Mouse (Mus musculus): ENCODE measurements around the gene Sema4b. TPM values are rescaled to one million over a fixed set of nuclear protein-coding genes. Genes with fewer than 3 reads are reported as not detected.

Gene Sema4b
- polyA plus RNA-seq (2015; fragmentation: Illumina TruSeq; extraction: RNeasy Lipid Tissue Mini Kit (QIAGEN cat#74804); ENCODE audit: insufficient read depth, low read depth, low replicate concordance), result 2.1 TPM

DNA sequence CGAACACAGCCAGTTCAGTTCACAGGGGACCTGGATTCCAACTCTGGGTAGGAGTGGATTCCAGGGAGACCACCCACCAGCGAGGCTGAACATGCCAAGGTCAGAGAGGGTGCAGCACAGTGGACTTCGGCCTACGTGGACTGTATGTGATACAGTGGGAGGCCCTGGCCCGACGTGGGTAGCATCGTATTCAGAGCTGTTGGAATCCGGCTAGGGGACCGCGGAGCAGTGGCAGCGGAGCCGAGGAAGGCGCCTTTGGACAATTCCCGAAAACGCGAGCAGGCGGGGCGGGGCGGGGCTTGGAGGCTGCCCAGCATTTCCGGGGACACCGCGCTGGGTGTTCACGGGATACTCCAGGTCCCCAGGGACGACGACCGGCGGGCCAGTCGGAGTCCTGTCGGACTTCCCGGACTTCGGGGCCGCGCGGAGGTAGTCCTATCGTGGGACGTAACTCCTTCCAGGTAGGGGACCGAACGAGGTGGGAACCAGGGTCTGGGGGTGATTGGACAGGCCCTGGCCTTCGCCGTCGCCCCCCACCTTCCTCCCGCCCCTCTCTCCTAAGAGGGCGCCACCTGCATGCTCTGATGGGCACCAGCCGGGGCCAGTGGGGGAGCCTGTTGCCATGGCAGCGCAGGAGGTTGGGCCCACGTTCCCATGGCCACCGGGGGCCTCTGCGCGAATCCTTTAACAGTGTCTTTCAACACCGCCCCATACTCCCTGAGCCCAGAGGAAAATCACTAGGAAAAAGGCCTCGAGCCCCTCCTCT lies at the start of gene Sema4b:
Sema4b (plus strand) TSS at position 311 of the 766 bp plus-strand sequence.

DNA sequence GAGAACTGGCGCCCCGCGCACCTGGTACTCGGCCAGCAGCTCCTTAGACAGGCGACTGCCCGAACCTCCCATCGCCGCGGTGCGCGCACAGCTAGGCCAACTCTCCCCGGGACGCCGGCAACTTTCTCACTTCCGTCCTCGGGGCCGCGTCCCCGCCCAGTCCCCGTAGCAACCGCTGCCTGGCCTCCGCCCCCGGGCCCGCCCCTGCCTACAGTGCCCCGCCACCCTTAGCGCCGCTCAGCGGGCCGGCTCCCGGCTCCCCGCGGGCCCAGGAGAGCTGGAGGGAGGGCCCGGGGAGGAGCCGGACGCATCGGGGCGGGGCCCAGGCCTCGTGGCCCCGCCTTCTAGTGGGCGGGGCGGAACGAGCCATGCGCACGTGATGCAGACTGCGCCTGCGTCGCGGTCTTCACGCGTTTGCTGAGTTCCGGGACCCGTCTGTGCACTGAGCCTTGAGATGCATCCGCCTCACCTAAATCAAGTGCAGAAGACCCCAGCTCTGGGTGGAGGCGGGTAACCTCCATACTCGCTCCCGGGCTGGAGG lies 45.9 kb downstream of the Sema4b start, which contains the start of the genes Cib1 and Gdpgp1:
Cib1 (minus strand) TSS at position 325 of the 541 bp plus-strand sequence.
Gdpgp1 (plus strand) TSS at position 377 of the 541 bp plus-strand sequence.

GRCm38 (mm10) chr7:80246148-80246721 lies 59.6 kb downstream of the Sema4b start, which contains the start of gene Ttll13:
Ttll13 (plus strand) TSS chr7:80246376.

GRCm38 (mm10) chr7:80260625-80261371 lies 74.2 kb downstream of the Sema4b start, which contains the start of gene Ngrn:
Ngrn (plus strand) TSS chr7:80261215.

DNA sequence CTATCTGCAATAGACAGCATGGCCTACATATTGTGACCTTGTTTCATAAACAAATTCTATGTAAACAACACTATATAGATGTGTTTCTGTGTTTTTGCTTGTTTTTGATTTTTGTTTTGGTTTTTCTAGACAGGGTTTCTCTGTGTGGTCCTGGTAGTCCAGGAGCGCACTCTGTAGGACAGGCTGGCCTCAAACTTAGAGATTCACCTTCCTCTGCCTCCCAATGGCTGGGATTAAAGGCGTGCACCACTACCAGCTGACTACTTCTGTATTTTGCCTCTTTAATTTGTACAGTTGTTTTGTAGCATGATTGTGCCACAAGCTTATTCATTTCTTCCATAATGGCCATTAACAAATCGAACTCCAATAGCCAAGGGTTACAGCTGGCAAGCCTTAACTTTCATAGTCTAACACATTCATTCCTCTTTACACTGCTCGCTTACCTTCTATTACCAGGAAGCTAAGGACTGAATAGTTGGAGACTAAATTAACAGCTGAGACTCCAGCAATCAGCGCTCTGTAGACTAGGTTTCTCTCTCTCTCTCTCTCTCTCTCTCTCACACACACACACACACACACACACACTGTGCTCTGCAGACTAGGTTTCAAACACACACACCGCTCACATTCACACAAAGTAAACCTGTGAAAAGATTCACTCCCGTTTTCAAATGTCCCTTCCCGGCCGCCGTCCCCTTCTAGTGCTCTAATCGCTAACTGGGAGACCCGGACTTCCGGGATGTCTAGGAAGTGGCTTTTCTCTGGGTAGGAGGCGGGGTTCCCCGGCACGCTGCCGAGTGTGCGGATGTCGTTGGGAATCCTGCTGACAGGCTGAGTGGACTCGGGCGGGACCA lies 82.5 kb downstream of the Sema4b start, which contains the start of gene Vps33b:
Vps33b (plus strand) TSS at position 753 of the 854 bp plus-strand sequence.

Other genes starting within 250 kb of the Sema4b start
- 2.2 TPM for gene Zfp710, start 162.0 kb upstream of the Sema4b start, polyA plus RNA-seq (2015; fragmentation: Illumina TruSeq; extraction: RNeasy Lipid Tissue Mini Kit (QIAGEN cat#74804); ENCODE audit: insufficient read depth, low read depth, low replicate concordance)
- 58.3 TPM for gene Idh2, start 71.4 kb upstream of the Sema4b start, polyA plus RNA-seq (2015; fragmentation: Illumina TruSeq; extraction: RNeasy Lipid Tissue Mini Kit (QIAGEN cat#74804); ENCODE audit: insufficient read depth, low read depth, low replicate concordance)
- gene Cib1, start 46.0 kb downstream of the Sema4b start, polyA plus RNA-seq (2015; fragmentation: Illumina TruSeq; extraction: RNeasy Lipid Tissue Mini Kit (QIAGEN cat#74804); ENCODE audit: insufficient read depth, low read depth, low replicate concordance), result 16.9 TPM
- gene Gdpgp1, start 46.0 kb downstream of the Sema4b start, polyA plus RNA-seq (2015; fragmentation: Illumina TruSeq; extraction: RNeasy Lipid Tissue Mini Kit (QIAGEN cat#74804); ENCODE audit: insufficient read depth, low read depth, low replicate concordance), result 0.63 TPM
- gene Ttll13, start 59.5 kb downstream of the Sema4b start, polyA plus RNA-seq (2015; fragmentation: Illumina TruSeq; extraction: RNeasy Lipid Tissue Mini Kit (QIAGEN cat#74804); ENCODE audit: insufficient read depth, low read depth, low replicate concordance), result 0.57 TPM
- 10.3 TPM for gene Ngrn, start 74.4 kb downstream of the Sema4b start, polyA plus RNA-seq (2015; fragmentation: Illumina TruSeq; extraction: RNeasy Lipid Tissue Mini Kit (QIAGEN cat#74804); ENCODE audit: insufficient read depth, low read depth, low replicate concordance)
- gene Vps33b, start 82.8 kb downstream of the Sema4b start, polyA plus RNA-seq (2015; fragmentation: Illumina TruSeq; extraction: RNeasy Lipid Tissue Mini Kit (QIAGEN cat#74804); ENCODE audit: insufficient read depth, low read depth, low replicate concordance), result 3.4 TPM
- 0.87 TPM for gene Prc1, start 107.6 kb downstream of the Sema4b start, polyA plus RNA-seq (2015; fragmentation: Illumina TruSeq; extraction: RNeasy Lipid Tissue Mini Kit (QIAGEN cat#74804); ENCODE audit: insufficient read depth, low read depth, low replicate concordance)
- gene Rccd1, start 137.6 kb downstream of the Sema4b start, polyA plus RNA-seq (2015; fragmentation: Illumina TruSeq; extraction: RNeasy Lipid Tissue Mini Kit (QIAGEN cat#74804); ENCODE audit: insufficient read depth, low read depth, low replicate concordance), result 5.5 TPM
- 8.2 TPM for gene Unc45a, start 154.2 kb downstream of the Sema4b start, polyA plus RNA-seq (2015; fragmentation: Illumina TruSeq; extraction: RNeasy Lipid Tissue Mini Kit (QIAGEN cat#74804); ENCODE audit: insufficient read depth, low read depth, low replicate concordance)
- gene Hddc3, start 156.3 kb downstream of the Sema4b start, polyA plus RNA-seq (2015; fragmentation: Illumina TruSeq; extraction: RNeasy Lipid Tissue Mini Kit (QIAGEN cat#74804); ENCODE audit: insufficient read depth, low read depth, low replicate concordance), result 6.2 TPM
- 8.4 TPM for gene Man2a2, start 184.5 kb downstream of the Sema4b start, polyA plus RNA-seq (2015; fragmentation: Illumina TruSeq; extraction: RNeasy Lipid Tissue Mini Kit (QIAGEN cat#74804); ENCODE audit: insufficient read depth, low read depth, low replicate concordance)
- 11.3 TPM for gene Fes, start 201.1 kb downstream of the Sema4b start, polyA plus RNA-seq (2015; fragmentation: Illumina TruSeq; extraction: RNeasy Lipid Tissue Mini Kit (QIAGEN cat#74804); ENCODE audit: insufficient read depth, low read depth, low replicate concordance)
- gene Furin, start 218.6 kb downstream of the Sema4b start, polyA plus RNA-seq (2015; fragmentation: Illumina TruSeq; extraction: RNeasy Lipid Tissue Mini Kit (QIAGEN cat#74804); ENCODE audit: insufficient read depth, low read depth, low replicate concordance), result 14.7 TPM

Data from pancreas, adult 10 weeks (tissue).